10 mouse cellular contexts compared by ENCODE assay signal in the genomic region with DNA sequence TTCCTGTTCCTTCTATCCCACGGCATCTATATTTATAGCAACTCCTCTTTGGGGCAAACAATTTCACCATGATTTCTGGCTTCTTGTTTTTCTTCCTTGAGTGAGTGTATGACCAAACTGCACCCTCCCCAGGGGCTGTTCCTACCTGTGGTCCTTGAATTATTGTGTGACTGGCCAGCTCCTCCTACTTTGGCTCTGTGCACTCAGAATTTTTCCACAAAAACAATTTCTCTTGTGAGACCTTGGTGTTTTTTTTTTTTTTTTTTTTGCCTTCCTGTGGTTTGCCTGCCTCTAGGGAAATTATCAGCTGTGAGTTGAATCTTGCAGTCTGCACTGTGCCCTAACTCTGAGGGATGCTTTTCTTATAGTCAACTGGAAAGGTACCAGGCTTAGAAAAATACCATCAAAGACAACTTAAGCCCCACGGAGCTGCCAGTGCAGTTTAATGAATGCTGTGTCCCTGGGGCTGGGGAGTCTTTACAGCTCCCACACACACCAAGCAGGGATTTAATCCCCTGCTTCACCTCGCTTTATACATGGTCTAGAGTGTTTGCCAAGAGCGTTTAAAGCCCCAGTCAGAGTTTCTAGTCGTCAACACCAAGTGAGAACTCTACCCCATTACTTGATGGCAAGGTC.
DNase-seq lines count a peak whose midpoint lies in the region; ATAC-seq and TF ChIP-seq lines count a peak whose summit lies in the region.
"Had no signal": no experiment of that assay in that cellular context is flagged by ENCODE, and none has a peak within 500 bp of the region (broad histone marks: within the 10 kb centered on the region; RNA-seq: fewer than 3 reads in every experiment).

No protein-coding gene starts in this region.

- H3K27ac ChIP-seq in kidney, postnatal 0 days: peak overlapping the region; percentile 65; the same call in 1 of the 2 replicates
- H3K27ac ChIP-seq in brown adipose tissue, adult 24 weeks (replicated peaks; ENCODE audit: low read depth, low read length): 0 out of 2 replicates have a peak overlapping the region, but pooled peaks have one; percentile 32
- H3K27ac ChIP-seq in forebrain, embryonic 11.5 days (ENCODE audit: low read depth, low read length): peak overlapping the region; percentile 20; the same call in 1 of the 2 replicates
- H3K27ac ChIP-seq in olfactory bulb, adult 2 months (ENCODE audit: insufficient read depth, low read depth, low read length): 0 out of 2 replicates have a peak overlapping the region, but pooled peaks have one; percentile 31
- H3K27ac ChIP-seq: liver, embryonic 15.5 days had no signal

- WGBS in kidney, postnatal 0 days: 25% methylated on average over 5 of the region's 5 CpGs
- WGBS in forebrain, embryonic 11.5 days: 11% methylated on average over 5 of the region's 5 CpGs
- WGBS in olfactory bulb, adult 2 months: 21% methylated on average over 5 of the region's 5 CpGs

- no peak for ATAC-seq in kidney, postnatal 0 days (replicated peaks; ENCODE audit: low FRiP score, low read depth)
- peak; percentile 75 for ATAC-seq in forebrain, embryonic 11.5 days (replicated peaks; ENCODE audit: low FRiP score)

- 0 out of 2 replicates have a peak, but pooled peaks cover 3% of the 10 kb centered on the region for H3K4me1 ChIP-seq in kidney, postnatal 0 days (replicated peaks; ENCODE audit: insufficient read depth, low read length)
- H3K4me1 ChIP-seq in brown adipose tissue, adult 24 weeks (ENCODE audit: control insufficient read depth, insufficient read depth, insufficient read length, low read length): no peaks in the 10 kb centered on the region
- H3K4me1 ChIP-seq in forebrain, embryonic 11.5 days (replicated peaks; ENCODE audit: control insufficient read depth, insufficient read depth, low read length): peaks cover 4% of the 10 kb centered on the region; the same call in 1 of the 2 replicates
- H3K4me1 ChIP-seq in olfactory bulb, adult 2 months (ENCODE audit: control insufficient read depth, insufficient read depth, low read length): 0 out of 2 replicates have a peak, but pooled peaks cover 2% of the 10 kb centered on the region
- H3K4me1 ChIP-seq: liver, embryonic 15.5 days had no signal

- no peaks in the 10 kb centered on the region for H3K36me3 ChIP-seq in kidney, postnatal 0 days (ENCODE audit: insufficient read depth, low read length)
- no peaks in the 10 kb centered on the region for H3K36me3 ChIP-seq in forebrain, embryonic 11.5 days (ENCODE audit: control insufficient read depth, insufficient read depth, low read length)
- H3K36me3 ChIP-seq: liver, embryonic 15.5 days had no signal

- no peak for TF ChIP-seq POLR2A in olfactory bulb, adult 2 months (IDR thresholded peaks at IDR 0.05; ENCODE audit: insufficient read depth, low read depth, low read length)

- no peak for TF ChIP-seq CTCF in kidney, postnatal 0 days (IDR thresholded peaks at IDR 0.05; ENCODE audit: low read depth)
- no peak for TF ChIP-seq CTCF in olfactory bulb, adult 2 months (IDR thresholded peaks at IDR 0.05; ENCODE audit: insufficient read depth, low read depth, low read length)

- no peaks in the 10 kb centered on the region for H3K9me3 ChIP-seq in kidney, postnatal 0 days (replicated peaks; ENCODE audit: low read length)
- no peaks in the 10 kb centered on the region for H3K9me3 ChIP-seq in forebrain, embryonic 11.5 days (ENCODE audit: control insufficient read depth, low read length)
- H3K9me3 ChIP-seq: liver, embryonic 15.5 days had no signal

- no peak overlapping the region for H3K9ac ChIP-seq in kidney, postnatal 0 days (ENCODE audit: low read depth, low read length)
- H3K9ac ChIP-seq in forebrain, embryonic 11.5 days (ENCODE audit: low read length): no peak overlapping the region
- H3K9ac ChIP-seq: liver, embryonic 15.5 days had no signal

- DNase-seq in kidney, postnatal 0 days (ENCODE audit: low spot score): peak; percentile 33
- no peak for DNase-seq in kidney, postnatal 4 days
- DNase-seq in forebrain, embryonic 11.5 days (ENCODE audit: low spot score): peak; percentile 51
- DNase-seq in layer of hippocampus, adult 9-11 months: no peak
- no peak for DNase-seq in ovary, postnatal 36 days (ENCODE audit: low spot score)
- DNase-seq: gastrocnemius, postnatal 10 days; kidney, adult 2 months had no signal

- no peak overlapping the region for H3K4me3 ChIP-seq in kidney, postnatal 0 days (replicated peaks; ENCODE audit: low read depth, low read length)
- H3K4me3 ChIP-seq in brown adipose tissue, adult 24 weeks (ENCODE audit: insufficient read depth, low read depth, low read length): no peak overlapping the region
- no peak overlapping the region for H3K4me3 ChIP-seq in forebrain, embryonic 11.5 days (ENCODE audit: low read depth, low read length)
- H3K4me3 ChIP-seq in olfactory bulb, adult 2 months (ENCODE audit: insufficient read depth, low read depth, low read length): no peak overlapping the region
- H3K4me3 ChIP-seq: liver, embryonic 15.5 days had no signal

- H3K4me2 ChIP-seq in kidney, postnatal 0 days (ENCODE audit: low read length): no peak overlapping the region
- H3K4me2 ChIP-seq in forebrain, embryonic 11.5 days (ENCODE audit: low read depth, low read length, severe bottlenecking): no peak overlapping the region
- H3K4me2 ChIP-seq: liver, embryonic 15.5 days had no signal

- H3K27me3 ChIP-seq in kidney, postnatal 0 days (ENCODE audit: insufficient read depth, low read length): no peaks in the 10 kb centered on the region
- no peaks in the 10 kb centered on the region for H3K27me3 ChIP-seq in forebrain, embryonic 11.5 days (ENCODE audit: control insufficient read depth, insufficient read depth, low read length)
- H3K27me3 ChIP-seq: liver, embryonic 15.5 days had no signal

Comparison
In these comparisons a context has a peak if more than half of its experiments do, and no peak if none do; other contexts are left out.
1. DNase-seq: peak in kidney, postnatal 0 days (single experiment) and forebrain, embryonic 11.5 days (single experiment); none in kidney, postnatal 4 days (0 of 2), layer of hippocampus, adult 9-11 months (single experiment) and ovary, postnatal 36 days (single experiment).
2. Peak in every context shown above with its lines, with median percentiles within 50 percentile points of each other: H3K27ac ChIP-seq.